Mouse (Mus musculus) ES-E14 (cell line): Measurements from ENCODE around the gene Tnnc2. TPM values are rescaled to one million over a fixed set of nuclear protein-coding genes. Genes with fewer than 3 reads are reported as not detected.
A peak's percentile ranks its signal among the peaks of the same experiment; 100 is the strongest.

Experiments used
- DNase-seq: peaks from one replicate; pipeline ENCODE4 v3.0.0-alpha.2; 2013; ENCODE audit warnings: low read depth, low spot score
- H3K27ac ChIP-seq: 2 replicates; pipeline ENCODE4 v1.5.1; 2012; ENCODE audit warnings: low read depth, mild to moderate bottlenecking, low read length, moderate library complexity, mixed read lengths; ENCODE audit not compliant: poor library complexity, insufficient read depth, severe bottlenecking
- H3K36me3 ChIP-seq: 2 replicates; pipeline ENCODE4 v1.6.1; 2012; ENCODE audit warnings: mild to moderate bottlenecking, low read length, moderate library complexity, mixed read lengths; ENCODE audit not compliant: control insufficient read depth, poor library complexity, insufficient read depth, severe bottlenecking
- H3K4me1 ChIP-seq, 2 experiments: fragments of 150-350 bp in 1 of 2; sonication (generic) in 1 of 2; 2 replicates each; pipeline ENCODE4 v1.6.1; 2012; ENCODE audit warnings: low read length in 2 of 2, mild to moderate bottlenecking in 1 of 2, mixed read lengths in 1 of 2; ENCODE audit not compliant: control insufficient read depth in 2 of 2, insufficient read depth in 2 of 2, poor library complexity in 1 of 2
- H3K4me3 ChIP-seq, 2 experiments: fragments of 150-350 bp in 1 of 2; sonication (generic) in 1 of 2; 2 replicates each; pipeline ENCODE4 v1.5.1; 2012; ENCODE audit warnings: low read length in 2 of 2, low read depth in 1 of 2, mild to moderate bottlenecking in 1 of 2, mixed read lengths in 1 of 2; ENCODE audit not compliant: insufficient read depth in 1 of 2, poor library complexity in 1 of 2, severe bottlenecking in 1 of 2
- H3K9ac ChIP-seq: 2 replicates; pipeline ENCODE4 v1.6.1; 2012; ENCODE audit warnings: low read depth, mild to moderate bottlenecking, low read length, mixed read lengths; ENCODE audit not compliant: poor library complexity, insufficient read depth, severe bottlenecking
- H3K9me3 ChIP-seq: fragments of 150-350 bp; sonication (generic); 2 replicates; pipeline ENCODE4 v1.6.1; 2012; ENCODE audit warnings: low read depth, mild to moderate bottlenecking, low read length; ENCODE audit not compliant: control insufficient read depth, insufficient read depth
- CHD2 ChIP-seq: IDR thresholded peaks from 2 replicates; pipeline ENCODE4 v1.6.1; 2014; ENCODE audit warnings: mild to moderate bottlenecking, low read depth, low read length, inconsistent platforms
- HCFC1 ChIP-seq: IDR thresholded peaks from 2 replicates; pipeline ENCODE4 v1.6.1; 2012; ENCODE audit warnings: low read length, inconsistent platforms, borderline replicate concordance; ENCODE audit not compliant: insufficient read depth
- MAFK ChIP-seq: IDR thresholded peaks from 2 replicates; pipeline ENCODE4 v1.6.1; 2014; ENCODE audit warnings: mild to moderate bottlenecking, low read depth, low read length, inconsistent platforms; ENCODE audit not compliant: insufficient read depth
- ZC3H11A ChIP-seq: IDR thresholded peaks from 2 replicates; pipeline ENCODE4 v1.6.1; 2012; ENCODE audit warnings: low read depth, mild to moderate bottlenecking, inconsistent platforms, low read length, borderline replicate concordance
- ZNF384 ChIP-seq: IDR thresholded peaks from 2 replicates; pipeline ENCODE4 v1.6.1; 2012; ENCODE audit warnings: low read depth, low read length, inconsistent platforms
- in situ Hi-C, 2 experiments: fragments of 600-800 bp; cut with MboI; formaldehyde crosslinking; loops; one replicate each; pipeline ENCODE4 v1.15.1; 2025; ENCODE audit warnings: low sequenced_read_pairs in 2 of 2, inconsistent platforms in 1 of 2; ENCODE audit not compliant: unreplicated experiment in 2 of 2
- total RNA-seq: library from RNA; depleted of rRNA; stranded (reverse); fragments of 300-350 nt; gene quantifications from 2 replicates; pipeline ENCODE4 v1.2.3, GENCODE M21; 2012

Tnnc2 gene
- total RNA-seq, 1 experiment: 1.7 TPM

- no peaks in the 10 kb centered on the region for H3K9me3 ChIP-seq
- H3K4me3 ChIP-seq: no peak overlapping the region
- in situ Hi-C loops: no loop called here
- DNase-seq: no peak
- H3K4me1 ChIP-seq: peaks cover 7 to 20% of the 10 kb centered on the region in 2 experiments; a peak in 3 of 4 replicates
- no peak overlapping the region for H3K27ac ChIP-seq
- TF ChIP-seq ZC3H11A: no peak
- TF ChIP-seq CHD2: no peak
- no peak overlapping the region for H3K9ac ChIP-seq
- H3K36me3 ChIP-seq: peaks cover 16% of the 10 kb centered on the region; the same call in 1 of the 2 replicates
Observed at GRCm38 (mm10) chr2:164813557-164813956, 33.8 kb upstream of the Tnnc2 start.

DNA sequence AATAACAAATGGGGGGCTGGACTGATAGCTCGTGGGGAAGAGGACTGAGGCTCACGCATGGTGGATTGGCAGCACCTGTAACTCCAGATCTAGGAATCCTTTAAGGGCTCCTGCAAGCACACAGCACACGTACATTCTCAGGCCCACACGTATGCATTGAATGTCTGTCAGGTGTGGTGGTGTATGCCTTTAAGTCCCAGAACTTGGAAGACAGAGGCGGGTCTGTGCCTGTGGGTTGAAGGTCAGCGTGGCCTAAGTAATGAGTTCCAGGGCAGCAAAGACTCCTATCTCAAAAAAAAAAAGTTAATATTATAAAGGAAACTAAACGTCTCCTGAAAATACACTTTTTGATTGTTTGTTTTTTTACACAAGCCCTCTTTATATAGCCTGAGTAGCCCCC lies 26.8 kb upstream of the Tnnc2 start:
- peaks cover 0 to 11% of the 10 kb centered on the region in 2 experiments; a peak in 2 of 4 replicates for H3K4me1 ChIP-seq
- in situ Hi-C loops: no loop called here
- no peaks in the 10 kb centered on the region for H3K9me3 ChIP-seq
- H3K27ac ChIP-seq: no peak overlapping the region
- H3K9ac ChIP-seq: no peak overlapping the region
- H3K4me3 ChIP-seq: no peak overlapping the region; a peak in 1 of 4 replicates
- no peak for TF ChIP-seq CHD2
- peaks cover 9% of the 10 kb centered on the region; the same call in 1 of the 2 replicates for H3K36me3 ChIP-seq
- DNase-seq: no peak

GRCm38 (mm10) chr2:164805332-164805718 lies 25.6 kb upstream of the Tnnc2 start:
- in situ Hi-C loops: no loop called here
- Histone ChIP-seq H3K9me3 (no peaks in the 10 kb centered on the region), H3K27ac (peak overlapping the region; percentile 69), H3K4me1 (peaks cover 0 to 11% of the 10 kb centered on the region in 2 experiments; a peak in 2 of 4 replicates), H3K4me3 (peak overlapping the region; percentile 75 to 78), H3K9ac (peak overlapping the region; percentile 75), H3K36me3 (peaks cover 9% of the 10 kb centered on the region; the same call in 1 of the 2 replicates)
- TF ChIP-seq ZNF384: no peak
- no peak for TF ChIP-seq ZC3H11A
- TF ChIP-seq MAFK: no peak
- TF ChIP-seq HCFC1: no peak
- no peak for TF ChIP-seq CHD2
- no peak for DNase-seq

DNA sequence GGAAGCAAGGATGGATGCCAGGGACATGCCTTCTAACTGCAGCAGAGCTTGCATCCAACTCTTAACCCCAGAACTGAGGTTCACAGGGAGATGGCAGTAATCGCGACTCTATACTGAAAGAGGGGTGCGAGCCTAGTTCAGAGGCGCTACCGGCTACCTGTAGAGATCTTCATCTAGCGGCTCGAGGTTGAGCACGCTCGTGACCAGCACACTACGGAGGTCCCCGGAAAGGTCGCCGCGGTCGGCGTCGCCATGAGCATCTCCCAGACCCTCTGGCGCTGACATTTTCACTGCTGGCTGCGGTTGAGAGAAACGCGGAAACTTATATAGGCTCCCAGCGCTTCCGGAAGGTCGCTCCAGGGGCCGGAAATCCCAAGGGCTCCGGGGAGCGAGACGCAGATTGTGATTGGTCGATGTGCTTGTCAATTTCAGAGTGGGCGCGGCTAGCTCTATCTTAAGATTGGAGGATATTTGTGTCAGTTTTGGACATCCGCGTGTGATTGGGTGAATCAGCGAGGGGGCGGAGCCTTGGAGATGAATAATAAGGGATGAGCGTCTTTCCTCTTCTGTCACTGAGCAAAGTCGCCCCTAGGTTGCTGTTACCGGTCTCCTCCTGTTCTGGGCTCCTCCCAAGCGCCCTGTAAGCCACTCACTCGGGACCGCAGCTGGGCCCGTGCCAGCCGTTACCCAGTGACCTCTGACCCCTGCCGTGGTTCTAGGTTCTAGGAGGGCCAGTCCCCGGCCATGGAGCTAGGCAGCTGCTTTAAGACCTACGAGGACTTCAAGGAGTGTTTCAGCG lies 25.0 kb upstream of the Tnnc2 start, which contains the start of the genes Acot8 and Zswim3:
Gene Acot8, minus strand, starts transcription at position 350 of the 799 bp plus-strand sequence.
Gene Zswim3, plus strand, starts transcription at position 566 of the 799 bp plus-strand sequence.
- Histone ChIP-seq H3K27ac (peak within 1 kb of the TSS; percentile 69), H3K9ac (peak within 1 kb of the TSS; percentile 92), H3K4me3 (peak within 1 kb of the TSS; percentile 91 to 97), H3K36me3 (peaks cover 10% of the 10 kb centered on the region; the same call in 1 of the 2 replicates), H3K4me1 (peaks cover 0 to 11% of the 10 kb centered on the region in 2 experiments; a peak in 2 of 4 replicates), H3K9me3 (no peaks in the 10 kb centered on the region)
- in situ Hi-C loops: no loop called here
- TF ChIP-seq ZC3H11A (no peak), HCFC1 (peak; percentile 18; the same call in 1 of the 2 replicates), MAFK (no peak), CHD2 (peak; percentile 97), ZNF384 (no peak)
- DNase-seq: peak; percentile 100
